In the genomic region with DNA sequence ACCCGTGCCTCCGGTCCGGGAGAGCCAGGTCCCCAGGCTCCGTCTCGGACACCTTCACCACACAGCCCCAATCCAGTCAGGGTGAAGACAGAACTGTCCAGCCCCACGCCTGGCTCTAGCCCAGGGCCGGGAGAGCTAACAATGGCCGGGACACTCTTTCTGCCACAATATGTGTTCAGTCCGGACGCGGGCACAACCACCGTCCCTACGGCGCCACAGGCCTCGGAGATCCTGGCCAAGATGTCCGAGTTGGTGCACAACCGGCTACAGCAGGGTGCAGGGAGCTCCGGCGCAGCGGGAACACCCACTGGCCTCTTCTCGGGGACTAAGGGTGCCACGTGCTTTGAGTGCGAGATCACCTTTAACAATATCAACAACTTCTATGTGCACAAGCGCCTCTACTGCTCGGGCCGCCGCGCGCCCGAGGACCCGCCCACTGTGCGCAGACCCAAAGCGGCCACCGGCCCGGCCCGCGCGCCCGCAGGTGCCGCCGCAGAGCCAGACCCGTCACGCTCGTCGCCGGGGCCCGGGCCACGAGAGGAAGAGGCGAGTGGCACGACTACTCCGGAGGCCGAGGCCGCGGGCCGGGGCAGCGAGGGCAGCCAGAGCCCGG, we compare ENCODE assay signal across 8 mouse cellular contexts. TPM values are rescaled to one million over a fixed set of nuclear protein-coding genes. Genes with fewer than 3 reads are reported as not detected.
DNase-seq lines count a peak whose midpoint lies in the region; ATAC-seq and TF ChIP-seq lines count a peak whose summit lies in the region.

No protein-coding gene starts in this region.

- H3K9me3 ChIP-seq in intestine, postnatal 0 days (ENCODE audit: control insufficient read depth): no peaks in the 10 kb centered on the region

- H3K4me1 ChIP-seq in cerebellum, adult 2 months (ENCODE audit: control insufficient read depth, insufficient read depth, low read length): no peaks in the 10 kb centered on the region
- H3K4me1 ChIP-seq in cortical plate, adult 2 months (ENCODE audit: control insufficient read depth, insufficient read depth, low read length): no peaks in the 10 kb centered on the region
- H3K4me1 ChIP-seq in intestine, postnatal 0 days (replicated peaks; ENCODE audit: control insufficient read depth, insufficient read depth, low read length): no peaks in the 10 kb centered on the region

- no peak for TF ChIP-seq CTCF in cerebellum, adult 2 months (IDR thresholded peaks at IDR 0.05; ENCODE audit: borderline replicate concordance, insufficient read depth, low read depth, low read length)
- TF ChIP-seq CTCF in cortical plate, adult 2 months (IDR thresholded peaks at IDR 0.05; ENCODE audit: extremely low read depth, insufficient read depth, low read length): no peak
- no peak for TF ChIP-seq CTCF in intestine, postnatal 0 days (IDR thresholded peaks at IDR 0.05; ENCODE audit: low read depth)

- no peak overlapping the region for H3K9ac ChIP-seq in intestine, postnatal 0 days (ENCODE audit: low read depth, low read length)

- peak overlapping the region; percentile 67 for H3K4me2 ChIP-seq in intestine, postnatal 0 days (replicated peaks; ENCODE audit: low read depth)

- peak; percentile 23 to 42 for DNase-seq in cerebellum, adult 2 months
- no peak for DNase-seq in cerebellum, adult 9-10 months
- DNase-seq in lung, postnatal 25 days (ENCODE audit: low spot score): peak; percentile 55
- DNase-seq in urinary bladder, postnatal 25 days (ENCODE audit: low spot score): no peak
- DNase-seq in urinary bladder, postnatal 36 days (ENCODE audit: low spot score in 2 of 2): no peak
- DNase-seq in embryo, embryonic 11 days: no peak

- peaks cover 63% of the 10 kb centered on the region for H3K36me3 ChIP-seq in intestine, postnatal 0 days (ENCODE audit: control insufficient read depth, insufficient read depth)

- no peak overlapping the region for H3K27ac ChIP-seq in cerebellum, adult 2 months (ENCODE audit: insufficient read depth, low read length)
- no peak overlapping the region for H3K27ac ChIP-seq in cortical plate, adult 2 months (ENCODE audit: insufficient read depth, low read length)
- no peak overlapping the region for H3K27ac ChIP-seq in intestine, postnatal 0 days (ENCODE audit: low read depth, low read length)

- H3K4me3 ChIP-seq in cerebellum, adult 2 months (replicated peaks; ENCODE audit: insufficient read depth, low read depth, low read length): peak overlapping the region; percentile 24
- H3K4me3 ChIP-seq in cortical plate, adult 2 months (ENCODE audit: insufficient read depth, low read length): peak overlapping the region; percentile 37
- peak overlapping the region; percentile 24 for H3K4me3 ChIP-seq in intestine, postnatal 0 days (ENCODE audit: low read depth, low read length)

- ATAC-seq in intestine, postnatal 0 days: no peak

- WGBS in cerebellum, adult 2 months: 51% methylated on average over 57 of the region's 57 CpGs
- 48% methylated on average over 57 of the region's 57 CpGs for WGBS in intestine, postnatal 0 days

- TF ChIP-seq POLR2A in cerebellum, adult 2 months (IDR thresholded peaks at IDR 0.05; ENCODE audit: borderline replicate concordance, insufficient read depth, low read length): no peak
- TF ChIP-seq POLR2A in cortical plate, adult 2 months (IDR thresholded peaks at IDR 0.05; ENCODE audit: extremely low read depth, insufficient read depth, low read length): no peak

- H3K27me3 ChIP-seq in cerebellum, adult 2 months (ENCODE audit: control insufficient read depth, insufficient read depth, low read length): no peaks in the 10 kb centered on the region; the same call in 1 of the 2 replicates
- H3K27me3 ChIP-seq in intestine, postnatal 0 days (replicated peaks; ENCODE audit: control insufficient read depth, insufficient read depth, low read length): no peaks in the 10 kb centered on the region

RNA-seq across cellular contexts. Expression of a gene that starts 24.8 kb away (rescaled TPM):
- 0.63 and 1.8 TPM in 2 replicates for polyA plus RNA-seq in cerebellum, adult 2 months (2012; rRNA removed)
- 4.0 and 5.5 TPM in 2 replicates for polyA plus RNA-seq in cortical plate, adult 2 months (2012; rRNA removed)
- not detected in 2 replicates for polyA plus RNA-seq in intestine, postnatal 0 days (2015; fragmentation: Nextera tagmentation; extraction: Ambion mirVana)

RNA-seq across cellular contexts. Expression of a gene that starts 40.7 kb away (rescaled TPM):
- 39.2 and 40.1 TPM in 2 replicates for polyA plus RNA-seq in cerebellum, adult 2 months (2012; rRNA removed)
- polyA plus RNA-seq in cortical plate, adult 2 months (2012; rRNA removed): 33.0 and 33.6 TPM in 2 replicates
- polyA plus RNA-seq in intestine, postnatal 0 days (2015; fragmentation: Nextera tagmentation; extraction: Ambion mirVana): 24.0 and 26.1 TPM in 2 replicates

RNA-seq across cellular contexts. Expression of a gene that starts 53.8 kb away (rescaled TPM):
- 19.6 and 20.1 TPM in 2 replicates for polyA plus RNA-seq in cerebellum, adult 2 months (2012; rRNA removed)
- 32.1 and 39.0 TPM in 2 replicates for polyA plus RNA-seq in cortical plate, adult 2 months (2012; rRNA removed)
- 7.7 and 9.8 TPM in 2 replicates for polyA plus RNA-seq in intestine, postnatal 0 days (2015; fragmentation: Nextera tagmentation; extraction: Ambion mirVana)

Comparison
In these comparisons a context has a peak if more than half of its experiments do, and no peak if none do; other contexts are left out.
1. DNase-seq: peak in cerebellum, adult 2 months (2 of 2) and lung, postnatal 25 days (single experiment); none in cerebellum, adult 9-10 months (single experiment), urinary bladder, postnatal 25 days (single experiment), urinary bladder, postnatal 36 days (0 of 2) and embryo, embryonic 11 days (single experiment).
2. Peak in every context shown above with its lines, with median percentiles within 50 percentile points of each other: H3K4me3 ChIP-seq.